Mouse (Mus musculus) bone marrow macrophage, adult 2 months (primary cell): Measurements from ENCODE around the gene Serpina11.

ENCODE experiments used
- CTCF ChIP-seq: IDR thresholded peaks from 2 replicates; pipeline ENCODE4 v1.5.1; 2012; ENCODE audit warnings: low read depth, mild to moderate bottlenecking, low read length, moderate library complexity
- POLR2A ChIP-seq: IDR thresholded peaks from 2 replicates; pipeline ENCODE4 v1.6.1; 2012; ENCODE audit warnings: mild to moderate bottlenecking, low read depth, low read length, borderline replicate concordance

DNA sequence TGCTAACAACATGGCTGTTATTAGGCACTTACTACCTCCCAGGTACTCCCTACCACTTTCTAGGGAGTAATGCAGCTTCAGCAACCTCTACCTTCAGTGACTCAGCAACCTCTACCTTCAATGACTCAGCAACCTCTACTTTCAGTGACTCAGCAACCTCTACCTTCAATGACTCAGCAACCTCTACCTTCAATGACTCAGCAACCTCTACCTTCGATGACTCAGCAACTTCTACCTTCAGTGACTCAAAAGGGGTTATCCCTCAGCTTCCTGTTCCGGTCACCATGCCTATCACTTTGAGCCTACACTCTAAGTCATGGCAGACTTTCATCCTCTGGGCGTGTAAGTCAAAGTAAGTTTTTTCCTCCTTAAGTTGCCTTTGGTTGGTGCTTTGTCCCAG lies 10.8 kb upstream of the Serpina11 start:
- TF ChIP-seq CTCF (no peak), POLR2A (no peak)
